Mouse (Mus musculus) MN1 (cell line): Measurements from ENCODE around the gene Defb33.

ENCODE experiments used
- DNase-seq: peaks from one replicate; pipeline ENCODE4 v3.0.0-alpha.2; 2016; ENCODE audit warnings: low spot score

Defb33 gene

DNA sequence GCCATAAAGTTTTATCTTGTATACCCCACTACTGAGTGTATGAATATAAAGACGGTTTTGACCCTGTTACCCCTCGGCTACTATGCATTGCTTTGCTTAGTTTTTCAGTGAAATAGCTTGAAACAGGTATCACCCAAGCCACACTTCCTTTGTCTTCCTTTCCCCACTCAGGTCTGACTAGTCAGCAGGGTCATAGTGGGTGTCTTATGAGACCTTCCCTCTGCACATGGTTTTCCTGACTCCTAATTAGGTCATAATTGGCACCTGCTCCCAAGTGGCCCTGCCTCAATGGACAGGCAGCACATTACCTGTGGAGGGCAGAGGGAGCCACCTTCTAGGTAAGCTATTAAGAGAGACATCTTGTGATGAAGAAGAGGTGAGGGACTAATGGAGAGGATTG lies at the start of gene Defb33:
Defb33 (plus strand) TSS at position 301 of the 400 bp plus-strand sequence.
- DNase-seq: no peak

- no peak for DNase-seq
Observed at GRCm38 (mm10) chr8:20874608-20875007, 17.9 kb upstream of the Defb33 start.

DNA sequence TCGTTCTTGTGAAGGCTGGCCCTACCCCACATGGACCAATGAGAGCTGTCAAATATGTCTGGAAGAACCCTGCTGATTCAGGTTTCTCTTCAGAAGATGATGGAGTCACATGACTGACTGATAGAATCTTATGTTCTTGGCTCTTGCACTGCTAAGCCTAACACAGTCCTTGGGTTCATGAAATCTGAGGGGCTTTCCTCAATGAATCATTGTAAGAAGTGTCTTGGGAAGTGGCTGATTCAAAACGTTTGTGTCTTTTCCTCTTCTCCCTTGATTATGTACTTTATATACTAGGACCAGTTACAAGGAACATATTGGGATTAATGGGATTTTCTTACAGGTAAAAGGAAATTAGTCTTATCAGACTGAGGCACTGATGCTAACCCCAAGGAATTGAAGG lies 10.1 kb downstream of the Defb33 start, which contains the start of gene Gm15056:
Gm15056 (minus strand) TSS at position 101 of the 400 bp plus-strand sequence.
- no peak for DNase-seq

DNA sequence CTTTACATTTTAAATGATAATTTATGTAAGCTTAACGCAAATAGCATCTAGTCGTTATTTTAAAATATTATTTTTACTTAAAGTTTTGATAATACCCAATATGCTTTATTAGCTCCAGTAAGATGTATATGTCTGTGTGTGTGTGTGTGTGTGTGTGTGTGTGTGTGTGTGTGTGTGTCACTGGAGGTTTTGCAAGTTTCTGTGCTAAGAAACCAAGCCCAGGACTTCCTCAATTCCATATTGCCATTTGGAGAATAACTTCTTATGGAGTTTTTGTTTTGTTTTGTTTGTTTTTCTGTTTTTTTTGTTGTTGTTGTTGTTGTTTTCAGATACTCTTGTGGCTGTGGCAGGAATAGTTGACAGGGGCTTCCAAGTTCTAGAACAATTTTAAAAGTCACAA lies 14.7 kb downstream of the Defb33 start:
- no peak for DNase-seq

- no peak for DNase-seq
Observed at GRCm38 (mm10) chr8:20908256-20908655, 15.8 kb downstream of the Defb33 start.

DNA sequence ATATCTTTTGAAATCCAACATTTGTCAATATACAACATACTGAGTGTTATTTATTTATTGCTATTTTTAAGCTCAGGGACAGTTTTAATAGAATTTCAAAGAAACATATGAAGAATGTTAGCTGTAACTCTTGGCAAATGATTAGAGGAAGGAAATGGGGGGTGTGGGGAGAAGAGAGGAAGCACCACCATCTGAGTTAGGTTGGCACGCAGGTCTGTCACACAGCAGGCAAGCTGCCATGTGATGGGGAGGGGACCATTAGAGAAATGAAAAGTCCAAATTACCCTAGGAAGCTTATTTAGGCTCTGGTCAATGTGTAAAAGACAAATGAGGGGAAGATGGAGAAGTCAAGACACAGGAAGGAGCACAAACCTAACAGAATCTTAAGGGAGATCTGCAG lies 19.8 kb downstream of the Defb33 start:
- DNase-seq: no peak

GRCm38 (mm10) chr8:20921971-20922370 lies 29.5 kb downstream of the Defb33 start, which contains the start of gene Gm6040:
Gm6040 (minus strand) TSS chr8:20922071.
- no peak for DNase-seq

- DNase-seq: no peak
Observed at GRCm38 (mm10) chr8:20944610-20945009, 52.1 kb downstream of the Defb33 start, which contains the start of gene AY761185. AY761185 (minus strand) TSS chr8:20944710.
